ENCODE assay signal across 8 mouse cellular contexts in genomic region chr8:70510228-70510915, GRCm38 (mm10). TPM values are rescaled to one million over a fixed set of nuclear protein-coding genes. Genes with fewer than 3 reads are reported as not detected.
DNase-seq lines count a peak whose midpoint lies in the region; ATAC-seq lines count a peak whose summit lies in the region.

Gene Uba52 (minus strand): TSS chr8:70510801.

- H3K9me3 ChIP-seq in hindbrain, embryonic 11.5 days (ENCODE audit: control insufficient read depth, low read length), result no peaks in the 10 kb centered on the region

- peaks cover 8% of the 10 kb centered on the region for H3K36me3 ChIP-seq in hindbrain, embryonic 11.5 days (ENCODE audit: control insufficient read depth, insufficient read depth, low read length)

- no peaks in the 10 kb centered on the region for H3K27me3 ChIP-seq in hindbrain, embryonic 11.5 days (ENCODE audit: control insufficient read depth, insufficient read depth, low read length)

- ATAC-seq in hindbrain, embryonic 11.5 days (ENCODE audit: low FRiP score), result peak; percentile 80

- peaks cover 11% of the 10 kb centered on the region; the same call in 1 of the 2 replicates for H3K4me1 ChIP-seq in hindbrain, embryonic 11.5 days (replicated peaks; ENCODE audit: control insufficient read depth, insufficient read depth, low read length)

- H3K27ac ChIP-seq in hindbrain, embryonic 11.5 days (ENCODE audit: low read depth, low read length), result peak within 1 kb of the TSS; percentile 93

- under 1% methylated on average over 74 of the region's 74 CpGs for WGBS in hindbrain, embryonic 11.5 days

- DNase-seq in MN1 (ENCODE audit: low spot score), result peak; percentile 99
- DNase-seq in cerebellum, adult 9-10 months, result peak; percentile 97
- DNase-seq in frontal cortex, adult 2 months (ENCODE audit: extremely low spot score in 1 of 2, low spot score in 1 of 2), result peak; percentile 96 to 99
- peak; percentile 98 for DNase-seq in hindbrain, embryonic 11.5 days (ENCODE audit: low spot score)
- peak; percentile 97 to 99 for DNase-seq in layer of hippocampus, postnatal 14 days (ENCODE audit: low spot score in 2 of 2)
- DNase-seq in lung, postnatal 14 days, result peak; percentile 97
- peak; percentile 94 for DNase-seq in retina, adult 2 months (ENCODE audit: low read depth, low spot score)
- peak; percentile 97 to 98 for DNase-seq in thymus, postnatal 36 days

- H3K4me3 ChIP-seq in hindbrain, embryonic 11.5 days (ENCODE audit: low read depth, low read length), result peak within 1 kb of the TSS; percentile 99

- peak within 1 kb of the TSS; percentile 98 for H3K9ac ChIP-seq in hindbrain, embryonic 11.5 days (ENCODE audit: low read depth, low read length)

- peak within 1 kb of the TSS; percentile 94 for H3K4me2 ChIP-seq in hindbrain, embryonic 11.5 days (replicated peaks; ENCODE audit: low read depth, low read length)

RNA-seq across cellular contexts. Expression of gene Uba52, which starts in this region (rescaled TPM):
- 901 and 1,108 TPM in 2 replicates for polyA plus RNA-seq in frontal cortex, adult 2 months (2012; rRNA removed)
- 814 and 839 TPM in 2 replicates for polyA plus RNA-seq in hindbrain, embryonic 11.5 days (2014; fragmentation: Nextera tagmentation; extraction: Ambion mirVana)
- total RNA-seq in layer of hippocampus, postnatal 14 days (2021), result 1,000 to 10,000 TPM; 1,048 to 1,082 TPM

Comparison
In these comparisons a context has a peak if more than half of its experiments do, and no peak if none do; other contexts are left out.
1. Peak in every context shown above with its lines: DNase-seq, ATAC-seq, H3K4me3 ChIP-seq and H3K27ac ChIP-seq.